Mouse (Mus musculus) ES-E14 (cell line): Measurements from ENCODE around the gene Adh1. TPM values are rescaled to one million over a fixed set of nuclear protein-coding genes. Genes with fewer than 3 reads are reported as not detected.

ENCODE experiments used
- DNase-seq: peaks from one replicate; pipeline ENCODE4 v3.0.0-alpha.2; 2013; ENCODE audit warnings: low read depth, low spot score
- H3K27ac ChIP-seq: 2 replicates; pipeline ENCODE4 v1.5.1; 2012; ENCODE audit warnings: low read depth, mild to moderate bottlenecking, low read length, moderate library complexity, mixed read lengths; ENCODE audit not compliant: poor library complexity, insufficient read depth, severe bottlenecking
- H3K36me3 ChIP-seq: 2 replicates; pipeline ENCODE4 v1.6.1; 2012; ENCODE audit warnings: mild to moderate bottlenecking, low read length, moderate library complexity, mixed read lengths; ENCODE audit not compliant: control insufficient read depth, poor library complexity, insufficient read depth, severe bottlenecking
- H3K4me1 ChIP-seq, 2 experiments: fragments of 150-350 bp in 1 of 2; sonication (generic) in 1 of 2; 2 replicates each; pipeline ENCODE4 v1.6.1; 2012; ENCODE audit warnings: low read length in 2 of 2, mild to moderate bottlenecking in 1 of 2, mixed read lengths in 1 of 2; ENCODE audit not compliant: control insufficient read depth in 2 of 2, insufficient read depth in 2 of 2, poor library complexity in 1 of 2
- H3K4me3 ChIP-seq, 2 experiments: fragments of 150-350 bp in 1 of 2; sonication (generic) in 1 of 2; 2 replicates each; pipeline ENCODE4 v1.5.1; 2012; ENCODE audit warnings: low read length in 2 of 2, low read depth in 1 of 2, mild to moderate bottlenecking in 1 of 2, mixed read lengths in 1 of 2; ENCODE audit not compliant: insufficient read depth in 1 of 2, poor library complexity in 1 of 2, severe bottlenecking in 1 of 2
- H3K9ac ChIP-seq: 2 replicates; pipeline ENCODE4 v1.6.1; 2012; ENCODE audit warnings: low read depth, mild to moderate bottlenecking, low read length, mixed read lengths; ENCODE audit not compliant: poor library complexity, insufficient read depth, severe bottlenecking
- H3K9me3 ChIP-seq: fragments of 150-350 bp; sonication (generic); 2 replicates; pipeline ENCODE4 v1.6.1; 2012; ENCODE audit warnings: low read depth, mild to moderate bottlenecking, low read length; ENCODE audit not compliant: control insufficient read depth, insufficient read depth
- CHD2 ChIP-seq: IDR thresholded peaks from 2 replicates; pipeline ENCODE4 v1.6.1; 2014; ENCODE audit warnings: mild to moderate bottlenecking, low read depth, low read length, inconsistent platforms
- HCFC1 ChIP-seq: IDR thresholded peaks from 2 replicates; pipeline ENCODE4 v1.6.1; 2012; ENCODE audit warnings: low read length, inconsistent platforms, borderline replicate concordance; ENCODE audit not compliant: insufficient read depth
- MAFK ChIP-seq: IDR thresholded peaks from 2 replicates; pipeline ENCODE4 v1.6.1; 2014; ENCODE audit warnings: mild to moderate bottlenecking, low read depth, low read length, inconsistent platforms; ENCODE audit not compliant: insufficient read depth
- ZC3H11A ChIP-seq: IDR thresholded peaks from 2 replicates; pipeline ENCODE4 v1.6.1; 2012; ENCODE audit warnings: low read depth, mild to moderate bottlenecking, inconsistent platforms, low read length, borderline replicate concordance
- ZNF384 ChIP-seq: IDR thresholded peaks from 2 replicates; pipeline ENCODE4 v1.6.1; 2012; ENCODE audit warnings: low read depth, low read length, inconsistent platforms
- in situ Hi-C, 2 experiments: fragments of 600-800 bp; cut with MboI; formaldehyde crosslinking; loops; one replicate each; pipeline ENCODE4 v1.15.1; 2025; ENCODE audit warnings: low sequenced_read_pairs in 2 of 2, inconsistent platforms in 1 of 2; ENCODE audit not compliant: unreplicated experiment in 2 of 2
- total RNA-seq: library from RNA; depleted of rRNA; stranded (reverse); fragments of 300-350 nt; gene quantifications from 2 replicates; pipeline ENCODE4 v1.2.3, GENCODE M21; 2012

The Adh1 gene
- total RNA-seq, 1 experiment = 0.36 TPM

DNA sequence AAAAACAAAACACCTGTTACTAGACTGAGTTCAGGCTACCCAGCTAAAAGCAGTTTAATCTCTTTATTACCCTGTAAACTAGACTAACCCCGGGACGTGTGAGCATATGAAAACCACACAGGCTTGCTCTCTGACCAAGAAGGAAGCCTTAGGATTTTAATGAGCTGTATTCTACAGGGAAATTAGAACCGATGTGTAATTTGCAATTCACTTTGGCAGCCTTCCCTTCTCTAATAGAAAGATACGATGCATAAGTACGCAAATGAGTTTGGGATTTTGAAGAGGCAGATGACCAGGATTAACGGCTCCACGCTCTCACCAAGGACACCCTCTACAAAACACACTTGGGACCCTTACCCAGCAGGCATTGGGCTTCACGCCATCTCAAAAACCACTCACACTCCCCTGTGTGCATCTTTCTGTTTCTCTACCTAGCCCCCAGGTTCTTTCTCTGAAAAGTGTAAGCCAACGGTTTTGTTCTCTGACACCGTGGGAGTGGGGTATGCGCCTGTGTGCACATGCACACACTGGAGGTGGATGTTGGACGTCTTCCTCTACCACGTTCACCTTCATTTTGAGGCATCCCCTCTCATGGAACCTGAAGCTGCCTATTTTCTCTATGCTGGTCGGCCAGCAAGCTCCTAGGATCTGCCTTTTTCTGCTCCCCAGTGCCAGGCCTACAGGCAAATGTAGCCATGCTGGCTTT lies 18.6 kb upstream of the Adh1 start:
- no peak for DNase-seq
- H3K9ac ChIP-seq = no peak overlapping the region
- no peak overlapping the region for H3K27ac ChIP-seq
- TF ChIP-seq HCFC1 (no peak), CHD2 (no peak), MAFK (no peak), ZNF384 (no peak), ZC3H11A (no peak)
- H3K36me3 ChIP-seq = no peaks in the 10 kb centered on the region
- H3K4me1 ChIP-seq = no peaks in the 10 kb centered on the region
- no peaks in the 10 kb centered on the region for H3K9me3 ChIP-seq
- in situ Hi-C loops = no loop called here
- H3K4me3 ChIP-seq = no peak overlapping the region

DNA sequence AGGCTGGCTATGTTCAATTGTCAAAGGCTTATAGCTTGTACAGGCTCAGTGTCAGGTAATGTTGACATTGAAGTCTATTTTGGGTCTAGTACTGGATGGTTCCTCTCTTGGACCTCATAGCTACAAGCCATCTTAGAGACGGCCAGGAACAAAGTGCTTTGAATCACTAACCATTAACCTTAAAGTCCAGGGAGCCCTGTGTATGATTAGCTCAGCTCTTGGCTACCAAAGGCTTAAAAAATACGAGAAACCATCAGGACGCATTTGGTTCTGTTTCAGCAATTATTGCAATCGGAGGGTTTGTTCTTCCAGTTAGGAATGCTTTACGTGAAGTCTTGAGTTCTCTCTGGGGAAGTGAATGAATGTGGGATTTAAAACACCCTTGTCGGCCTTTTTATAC lies 17.9 kb upstream of the Adh1 start:
- in situ Hi-C loops = no loop called here
- Histone ChIP-seq H3K36me3 (no peaks in the 10 kb centered on the region), H3K4me1 (no peaks in the 10 kb centered on the region), H3K27ac (no peak overlapping the region), H3K4me3 (no peak overlapping the region), H3K9ac (no peak overlapping the region), H3K9me3 (no peaks in the 10 kb centered on the region)
- DNase-seq = no peak
- TF ChIP-seq CHD2 (no peak), ZNF384 (no peak), MAFK (no peak), HCFC1 (no peak)

DNA sequence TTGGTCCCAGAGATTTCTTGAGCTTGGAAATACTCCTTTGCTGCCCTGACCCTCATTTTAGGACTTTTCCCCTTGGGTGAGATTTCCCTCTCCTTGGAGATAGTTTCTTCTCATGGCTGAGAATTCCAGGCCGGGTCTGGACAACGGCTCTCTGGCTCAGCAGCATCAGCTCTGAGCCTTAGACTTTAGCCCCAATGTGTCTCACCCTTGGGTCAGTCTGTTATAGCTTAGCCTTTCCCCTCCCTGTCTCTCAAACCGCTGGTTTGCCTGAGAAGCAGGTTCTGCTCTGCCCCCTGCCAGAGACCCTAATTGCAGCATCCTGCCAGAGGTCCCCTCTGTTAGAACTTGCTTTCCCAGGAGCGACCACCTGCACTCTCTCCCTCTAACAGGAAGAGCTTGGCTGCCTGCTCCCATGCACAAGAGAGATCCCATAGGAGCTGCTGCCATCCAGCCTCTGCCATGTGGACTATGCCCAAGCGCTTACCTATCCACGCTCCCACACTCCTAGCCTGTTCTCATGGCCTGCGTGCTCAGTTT lies 16.4 kb upstream of the Adh1 start:
- no peak for DNase-seq
- TF ChIP-seq ZC3H11A (no peak), CHD2 (no peak), ZNF384 (no peak), MAFK (no peak), HCFC1 (no peak)
- no peak overlapping the region for H3K9ac ChIP-seq
- H3K36me3 ChIP-seq = no peaks in the 10 kb centered on the region
- in situ Hi-C loops = no loop called here
- H3K4me1 ChIP-seq = no peaks in the 10 kb centered on the region
- H3K9me3 ChIP-seq = no peaks in the 10 kb centered on the region
- H3K4me3 ChIP-seq = no peak overlapping the region
- no peak overlapping the region for H3K27ac ChIP-seq

DNA sequence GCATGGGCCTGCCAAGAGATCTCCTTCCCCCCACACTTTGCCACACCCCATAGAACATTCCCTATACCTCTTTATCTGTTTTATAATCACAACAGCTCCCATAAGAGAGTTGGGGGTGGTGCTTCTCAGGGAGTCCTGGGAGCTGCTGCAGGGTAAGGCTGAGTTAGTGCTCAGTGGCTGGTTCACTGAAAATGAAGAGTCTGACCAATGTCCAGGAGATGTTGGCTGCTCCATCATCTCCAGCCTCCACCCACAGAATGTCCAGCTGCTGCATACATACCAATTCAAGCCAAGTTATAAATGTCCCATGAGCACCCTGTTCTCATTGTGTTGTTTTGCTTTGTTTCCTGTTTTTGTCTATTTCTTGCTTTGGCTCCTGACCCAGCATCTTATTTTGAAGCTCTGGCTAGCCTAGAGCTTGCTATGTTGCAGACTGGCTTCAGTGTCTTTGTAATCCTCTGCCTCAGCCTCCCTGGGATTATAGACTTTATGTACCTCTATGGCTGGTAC lies 14.2 kb upstream of the Adh1 start:
- no peak for DNase-seq
- in situ Hi-C loops = no loop called here
- H3K27ac ChIP-seq = no peak overlapping the region
- H3K9ac ChIP-seq = no peak overlapping the region
- no peaks in the 10 kb centered on the region for H3K36me3 ChIP-seq
- no peaks in the 10 kb centered on the region for H3K4me1 ChIP-seq
- H3K4me3 ChIP-seq = no peak overlapping the region
- no peaks in the 10 kb centered on the region for H3K9me3 ChIP-seq
- TF ChIP-seq MAFK = no peak
- TF ChIP-seq ZNF384 = no peak
- no peak for TF ChIP-seq ZC3H11A
- no peak for TF ChIP-seq HCFC1
- TF ChIP-seq CHD2 = no peak

DNA sequence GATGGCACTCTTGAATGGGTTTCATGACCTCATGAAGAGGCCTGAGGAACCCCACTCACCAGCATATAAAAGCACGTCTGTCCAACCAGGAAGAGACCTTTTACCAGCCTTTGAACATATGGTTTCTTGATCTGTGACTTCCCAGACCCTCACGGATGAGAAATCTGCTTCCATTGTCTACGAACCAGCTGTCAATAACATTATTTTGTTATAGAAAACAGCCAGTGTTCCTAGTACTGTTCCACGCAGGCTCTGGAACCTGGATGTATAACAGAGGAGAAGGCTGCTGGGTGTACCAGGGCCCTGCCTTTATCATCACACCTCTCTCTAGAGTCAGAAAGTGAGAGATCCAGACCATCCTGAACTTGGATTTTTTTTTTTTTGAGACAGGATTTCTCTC lies 13.6 kb upstream of the Adh1 start:
- TF ChIP-seq ZC3H11A (no peak), MAFK (no peak)
- H3K36me3 ChIP-seq = no peaks in the 10 kb centered on the region
- H3K4me1 ChIP-seq = no peaks in the 10 kb centered on the region
- H3K4me3 ChIP-seq = no peak overlapping the region
- no peak overlapping the region for H3K27ac ChIP-seq
- no peak overlapping the region for H3K9ac ChIP-seq
- DNase-seq = no peak
- H3K9me3 ChIP-seq = no peaks in the 10 kb centered on the region
- in situ Hi-C loops = no loop called here
